Mouse (Mus musculus) lung, postnatal 0 days (tissue): ENCODE measurements at regions not wholly inside any gene's neighbourhood (a gene's known extent, or its start where the extent isn't known, plus 50 kb on each side); places are given as distances from the start of the nearest gene placed in this dataset.

Source experiments
- CTCF ChIP-seq: IDR thresholded peaks from 2 replicates; pipeline ENCODE4 v1.5.1; 2016; ENCODE audit warnings: antibody characterized with exemption, mild to moderate bottlenecking
- EP300 ChIP-seq: IDR thresholded peaks from 2 replicates; pipeline ENCODE4 v1.6.1; 2016; ENCODE audit warnings: antibody characterized with exemption, mild to moderate bottlenecking, control low read depth

- no peak for TF ChIP-seq CTCF
- TF ChIP-seq EP300, result no peak
Observed at GRCm38 (mm10) chr8:103932681-103933080, 168.7 kb upstream of the Cdh5 start.
